Mouse (Mus musculus) adrenal gland, postnatal 25 days (tissue): ENCODE measurements around the gene Olfml2a. TPM values are rescaled to one million over a fixed set of nuclear protein-coding genes. Genes with fewer than 3 reads are reported as not detected.

Source experiments
- DNase-seq: peaks from one replicate; pipeline ENCODE4 v3.0.0; 2021; ENCODE audit warnings: mixed read lengths
- total RNA-seq: library from RNA; stranded (reverse); gene quantifications from 2 replicates; pipeline ENCODE4 v1.2.3, GENCODE M21; 2021

Gene Olfml2a
- total RNA-seq, 1 experiment from 2014 or later, result 10.6 TPM

DNA sequence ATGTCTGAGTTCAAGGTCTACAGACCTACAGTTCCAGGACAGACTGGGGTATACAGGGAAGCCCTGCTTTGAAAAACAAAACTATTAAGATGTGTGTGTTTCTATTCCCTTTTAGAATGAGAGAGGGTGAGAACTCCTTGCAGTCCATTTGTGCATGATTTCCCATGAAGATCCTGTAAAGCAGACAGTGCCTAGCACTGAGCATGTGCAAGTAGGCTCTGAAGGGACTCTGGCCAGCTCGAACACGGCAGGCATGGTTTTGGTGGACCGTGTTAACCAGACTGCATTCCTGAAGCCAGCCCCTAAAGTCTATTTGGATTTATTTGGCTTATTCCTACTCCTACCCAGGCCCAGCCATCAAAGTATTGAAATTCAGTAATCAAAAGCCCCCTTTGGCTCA, 80.2 kb downstream of the Olfml2a start:
- DNase-seq, result no peak

DNA sequence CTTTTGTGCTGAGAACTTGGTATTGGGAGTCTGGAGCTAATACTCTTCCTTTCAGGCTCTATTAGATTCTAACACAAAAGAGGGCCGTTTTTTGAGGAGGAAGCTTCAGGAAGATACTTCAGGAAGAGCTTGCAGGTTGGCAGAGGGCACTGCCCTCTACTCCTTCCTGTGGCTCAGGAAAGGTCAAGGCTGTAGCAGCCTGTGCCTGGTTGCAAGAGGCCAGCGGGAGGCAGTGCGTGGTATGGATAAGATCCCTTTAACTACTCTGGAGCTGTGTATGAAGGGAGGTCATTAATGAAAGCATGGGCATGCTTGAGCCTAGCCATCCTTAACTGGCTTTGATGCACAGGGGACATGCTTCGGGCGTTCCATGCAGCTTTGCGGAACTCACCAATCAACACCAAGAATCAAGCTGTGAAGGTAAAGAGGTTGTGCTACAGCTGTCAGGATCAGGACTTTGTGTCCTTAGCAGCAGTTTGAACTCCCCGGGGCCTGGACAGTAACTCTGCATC, 81.0 kb downstream of the Olfml2a start:
- DNase-seq, result no peak

Other genes starting within 250 kb of the Olfml2a start
- 642 and 788 TPM in 2 replicates for gene Nr5a1, start 217.4 kb upstream of the Olfml2a start, total RNA-seq
- 9.5 and 10.2 TPM in 2 replicates for gene Nr6a1, start 4.3 kb upstream of the Olfml2a start, total RNA-seq
- gene Wdr38, start 65.5 kb downstream of the Olfml2a start, total RNA-seq, result 0.43 and 0.85 TPM in 2 replicates
- 71.2 and 78.8 TPM in 2 replicates for gene Arpc5l, start 73.4 kb downstream of the Olfml2a start, total RNA-seq
- gene Rpl35, start 73.6 kb downstream of the Olfml2a start, total RNA-seq, result 390 and 397 TPM in 2 replicates
- gene Golga1, start 133.6 kb downstream of the Olfml2a start, total RNA-seq, result 32.8 and 38.5 TPM in 2 replicates